Mouse (Mus musculus): Measurements from ENCODE around the gene Nckap5l. TPM values are rescaled to one million over a fixed set of nuclear protein-coding genes. Genes with fewer than 3 reads are reported as not detected.

The Nckap5l gene
- total and polyA plus RNA-seq, 3 experiments: 3.5 to 5.2 (median 4.2) TPM

DNA sequence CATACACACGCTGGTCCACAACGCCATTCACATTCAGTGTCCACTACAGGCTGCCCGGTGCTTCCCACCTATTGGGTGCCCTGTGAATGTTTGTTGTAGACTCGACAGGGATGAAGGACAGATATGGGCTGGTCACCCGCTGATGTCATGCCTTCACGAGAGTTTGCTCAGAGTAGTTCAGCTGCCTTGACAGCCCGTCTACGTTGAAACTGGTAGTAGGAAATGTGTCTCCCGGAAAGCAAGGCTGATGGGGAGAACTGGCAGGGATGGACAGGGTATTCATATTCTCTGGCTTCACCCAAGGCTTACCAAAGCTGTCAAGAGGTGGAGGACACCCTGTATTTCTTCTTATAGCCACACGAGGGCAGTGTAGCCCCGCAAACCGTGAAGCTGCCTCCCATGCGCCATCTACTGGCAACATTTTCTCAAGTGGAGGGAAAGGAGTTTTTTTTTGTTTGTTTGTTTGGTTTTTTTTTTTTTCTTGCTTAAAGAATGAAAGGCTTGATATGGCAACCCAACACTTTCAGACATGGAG lies 41.1 kb downstream of the Nckap5l start:
- peak; percentile 77 to 79 for DNase-seq
- no peaks in the 10 kb centered on the region for H3K79me2 ChIP-seq (replicated peaks; ENCODE audit: control insufficient read depth, insufficient read depth, low read length)
- TF ChIP-seq EP300 (IDR thresholded peaks at IDR 0.05; ENCODE audit: insufficient read depth, low read depth, low read length) (peak; percentile 100), CTCF (IDR thresholded peaks at IDR 0.05) (peak; percentile 99; the same call in 1 of the 2 replicates), POLR2A (IDR thresholded peaks at IDR 0.05; ENCODE audit: insufficient read depth, low read depth, low read length) (no peak)
- WGBS: 11% methylated on average over 13 of the region's 13 CpGs
- no peak overlapping the region for H3K9ac ChIP-seq (ENCODE audit: low read depth, low read length)
- no peaks in the 10 kb centered on the region for H3K36me3 ChIP-seq (ENCODE audit: control insufficient read depth, insufficient read depth, low read length)
- H3K4me3 ChIP-seq: no peak overlapping the region
- H3K27ac ChIP-seq: peak overlapping the region; percentile 28; the same call in 1 of the 2 replicates
- intact Hi-C loops (cut with DNase I): loop anchor here (1.0 kb wide), 1 partner anchor 55 kb away; no protein-coding TSS in a partner anchor
- H3K27me3 ChIP-seq (ENCODE audit: control insufficient read depth, insufficient read depth, low read length): no peaks in the 10 kb centered on the region
- H3K4me1 ChIP-seq (ENCODE audit: control insufficient read depth, insufficient read depth, low read length): peaks cover 8% of the 10 kb centered on the region

GRCm38 (mm10) chr15:99415793-99416192 lies 41.8 kb downstream of the Nckap5l start:
- peak; percentile 43 to 67 for DNase-seq
- H3K27ac ChIP-seq: no peak overlapping the region

GRCm38 (mm10) chr15:99411747-99412146 lies 45.8 kb downstream of the Nckap5l start:
- intact Hi-C loops (cut with DNase I): no loop called here
- no peak for TF ChIP-seq EP300 (IDR thresholded peaks at IDR 0.05; ENCODE audit: insufficient read depth, low read depth, low read length)
- peak; percentile 40 for TF ChIP-seq CTCF (IDR thresholded peaks at IDR 0.05)
- TF ChIP-seq POLR2A (IDR thresholded peaks at IDR 0.05; ENCODE audit: insufficient read depth, low read depth, low read length): no peak
- H3K27ac ChIP-seq: no peak overlapping the region
- no peak overlapping the region for H3K4me3 ChIP-seq
- H3K4me1 ChIP-seq (ENCODE audit: control insufficient read depth, insufficient read depth, low read length): peaks cover 3% of the 10 kb centered on the region
- no peaks in the 10 kb centered on the region for H3K79me2 ChIP-seq (replicated peaks; ENCODE audit: control insufficient read depth, insufficient read depth, low read length)
- H3K27me3 ChIP-seq (ENCODE audit: control insufficient read depth, insufficient read depth, low read length): no peaks in the 10 kb centered on the region
- H3K9ac ChIP-seq (ENCODE audit: low read depth, low read length): no peak overlapping the region
- WGBS: 34% methylated on average over 14 of the region's 14 CpGs
- peak in 1 of 2 experiments; percentile 20 for DNase-seq
- no peaks in the 10 kb centered on the region for H3K36me3 ChIP-seq (ENCODE audit: control insufficient read depth, insufficient read depth, low read length)

More at GRCm38 (mm10) chr15:99415793-99416192, 41.8 kb downstream of the Nckap5l start:
- 14% methylated on average over 2 of the region's 2 CpGs for WGBS
- no peaks in the 10 kb centered on the region for H3K27me3 ChIP-seq (ENCODE audit: control insufficient read depth, insufficient read depth, low read length)
- intact Hi-C loops (cut with DNase I): loop anchor here (1.0 kb wide), 1 partner anchor 56 kb away; no protein-coding TSS in a partner anchor
- H3K4me1 ChIP-seq (ENCODE audit: control insufficient read depth, insufficient read depth, low read length): peaks cover 3% of the 10 kb centered on the region
- H3K36me3 ChIP-seq (ENCODE audit: control insufficient read depth, insufficient read depth, low read length): no peaks in the 10 kb centered on the region
- no peak overlapping the region for H3K4me3 ChIP-seq
- H3K79me2 ChIP-seq (replicated peaks; ENCODE audit: control insufficient read depth, insufficient read depth, low read length): no peaks in the 10 kb centered on the region
- H3K9ac ChIP-seq (ENCODE audit: low read depth, low read length): no peak overlapping the region
- TF ChIP-seq CTCF (IDR thresholded peaks at IDR 0.05): peak; percentile 84
- no peak for TF ChIP-seq POLR2A (IDR thresholded peaks at IDR 0.05; ENCODE audit: insufficient read depth, low read depth, low read length)

- intact Hi-C loops (cut with DNase I): no loop called here
- Histone ChIP-seq H3K4me3 (no peak overlapping the region), H3K9ac (ENCODE audit: low read depth, low read length) (no peak overlapping the region), H3K4me1 (ENCODE audit: control insufficient read depth, insufficient read depth, low read length) (peaks cover 2% of the 10 kb centered on the region; the same call in 1 of the 2 replicates), H3K36me3 (ENCODE audit: control insufficient read depth, insufficient read depth, low read length) (peaks cover 2% of the 10 kb centered on the region; the same call in 1 of the 2 replicates), H3K27ac (no peak overlapping the region), H3K27me3 (ENCODE audit: control insufficient read depth, insufficient read depth, low read length) (no peaks in the 10 kb centered on the region), H3K79me2 (replicated peaks; ENCODE audit: control insufficient read depth, insufficient read depth, low read length) (no peaks in the 10 kb centered on the region)
- WGBS: 90% methylated on average over 9 of the region's 9 CpGs
- no peak for DNase-seq
- TF ChIP-seq POLR2A (IDR thresholded peaks at IDR 0.05; ENCODE audit: insufficient read depth, low read depth, low read length) (no peak), EP300 (IDR thresholded peaks at IDR 0.05; ENCODE audit: insufficient read depth, low read depth, low read length) (no peak), CTCF (IDR thresholded peaks at IDR 0.05) (no peak)
Measured at GRCm38 (mm10) chr15:99408845-99409244, 48.7 kb downstream of the Nckap5l start.

- Histone ChIP-seq H3K36me3 (ENCODE audit: control insufficient read depth, insufficient read depth, low read length) (peaks cover 11% of the 10 kb centered on the region), H3K79me2 (replicated peaks; ENCODE audit: control insufficient read depth, insufficient read depth, low read length) (peaks cover 5% of the 10 kb centered on the region), H3K4me3 (no peak overlapping the region), H3K9ac (ENCODE audit: low read depth, low read length) (no peak overlapping the region), H3K27ac (no peak overlapping the region), H3K27me3 (ENCODE audit: control insufficient read depth, insufficient read depth, low read length) (no peaks in the 10 kb centered on the region), H3K4me1 (ENCODE audit: control insufficient read depth, insufficient read depth, low read length) (peaks cover 7% of the 10 kb centered on the region)
- no peak for DNase-seq
- WGBS: 84% methylated on average over 15 of the region's 15 CpGs
- TF ChIP-seq EP300 (IDR thresholded peaks at IDR 0.05; ENCODE audit: insufficient read depth, low read depth, low read length): no peak
- no peak for TF ChIP-seq POLR2A (IDR thresholded peaks at IDR 0.05; ENCODE audit: insufficient read depth, low read depth, low read length)
- no peak for TF ChIP-seq CTCF (IDR thresholded peaks at IDR 0.05)
- intact Hi-C loops (cut with DNase I): no loop called here
Measured at GRCm38 (mm10) chr15:99406986-99407570, 50.5 kb downstream of the Nckap5l start.

GRCm38 (mm10) chr15:99405150-99405549 lies 52.4 kb downstream of the Nckap5l start:
- H3K4me3 ChIP-seq: no peak overlapping the region
- peak in 1 of 2 experiments; percentile 76 for DNase-seq
- peaks cover 21% of the 10 kb centered on the region for H3K36me3 ChIP-seq (ENCODE audit: control insufficient read depth, insufficient read depth, low read length)
- no peak overlapping the region for H3K9ac ChIP-seq (ENCODE audit: low read depth, low read length)
- WGBS: 51% methylated on average over 9 of the region's 9 CpGs
- H3K79me2 ChIP-seq (replicated peaks; ENCODE audit: control insufficient read depth, insufficient read depth, low read length): peaks cover 6% of the 10 kb centered on the region
- intact Hi-C loops (cut with DNase I): no loop called here
- no peaks in the 10 kb centered on the region for H3K27me3 ChIP-seq (ENCODE audit: control insufficient read depth, insufficient read depth, low read length)
- H3K4me1 ChIP-seq (ENCODE audit: control insufficient read depth, insufficient read depth, low read length): peaks cover 12% of the 10 kb centered on the region
- peak overlapping the region; percentile 52 for H3K27ac ChIP-seq
- TF ChIP-seq CTCF (IDR thresholded peaks at IDR 0.05) (no peak), EP300 (IDR thresholded peaks at IDR 0.05; ENCODE audit: insufficient read depth, low read depth, low read length) (peak; percentile 62; the same call in 1 of the 2 replicates)
